Mouse (Mus musculus): ENCODE measurements around the gene Ppp1r16b. TPM values are rescaled to one million over a fixed set of nuclear protein-coding genes. Genes with fewer than 3 reads are reported as not detected.

The Ppp1r16b gene
- polyA plus RNA-seq, 1 experiment from 2014 or later, result 2.2 TPM

DNA sequence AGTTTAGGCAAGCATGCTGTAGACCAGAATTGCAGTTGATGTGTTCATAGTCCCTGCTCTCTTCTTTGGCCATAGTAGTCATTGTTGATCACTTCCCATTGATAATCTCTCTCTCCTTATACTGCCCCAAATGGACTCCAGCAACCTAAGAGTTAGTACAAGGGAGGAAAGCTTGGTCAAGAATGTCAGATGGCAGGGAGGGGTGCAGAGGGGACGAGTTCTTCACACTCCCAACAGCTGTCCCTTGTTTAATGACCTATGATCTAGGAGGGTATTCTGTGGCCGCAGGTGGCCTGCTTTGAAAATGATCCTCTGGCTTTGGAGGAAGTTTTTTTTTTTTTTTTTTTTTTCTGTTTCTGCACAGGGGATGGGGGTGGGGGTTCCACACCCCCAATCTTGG is 21.2 kb downstream of the Ppp1r16b start:
- DNase-seq (ENCODE audit: low spot score) (no peak), ATAC-seq (replicated peaks; ENCODE audit: insufficient number of reproducible peaks, low FRiP score, low TSS enrichment, low read depth) (no peak)
- no peaks in the 10 kb centered on the region for H3K9me3 ChIP-seq (replicated peaks; ENCODE audit: control insufficient read depth, low read length)
- H3K4me3 ChIP-seq (ENCODE audit: low read depth, low read length), result no peak overlapping the region
- H3K4me2 ChIP-seq (ENCODE audit: low read depth, low read length), result no peak overlapping the region
- H3K36me3 ChIP-seq (replicated peaks; ENCODE audit: control insufficient read depth, insufficient read depth, low read depth, low read length), result no peaks in the 10 kb centered on the region
- no peak overlapping the region for H3K9ac ChIP-seq (replicated peaks; ENCODE audit: low read length)
- H3K27ac ChIP-seq (replicated peaks; ENCODE audit: low read depth, low read length), result no peak overlapping the region
- H3K27me3 ChIP-seq (ENCODE audit: control insufficient read depth, insufficient read depth, low read length), result no peaks in the 10 kb centered on the region
- WGBS, result 24% methylated on average over 2 of the region's 2 CpGs
- H3K4me1 ChIP-seq (ENCODE audit: control insufficient read depth, insufficient read depth, low read length), result no peaks in the 10 kb centered on the region

DNA sequence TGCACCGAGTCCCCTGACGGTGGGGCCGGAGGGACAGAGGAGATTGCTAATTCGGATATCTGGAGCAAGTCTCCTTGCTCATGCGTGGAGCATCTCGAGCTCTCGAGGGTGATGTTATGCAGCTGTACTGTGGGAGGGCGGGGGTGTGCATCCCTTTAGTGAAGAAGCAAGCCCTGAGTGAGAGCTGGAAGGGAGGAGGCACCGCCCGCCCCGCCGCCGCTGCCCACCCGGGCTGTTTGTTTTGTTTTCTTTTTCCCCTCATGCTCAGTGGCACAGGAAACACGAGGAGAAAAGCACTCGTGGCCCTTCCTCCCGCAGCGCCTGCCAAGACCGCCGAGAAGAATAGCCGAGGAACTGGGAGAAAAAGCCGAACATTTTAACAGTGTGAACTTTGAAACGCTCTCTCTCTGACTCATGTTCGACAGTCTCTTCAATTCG is 22.6 kb downstream of the Ppp1r16b start:
- H3K27ac ChIP-seq (replicated peaks; ENCODE audit: low read depth, low read length), result no peak overlapping the region
- H3K9me3 ChIP-seq (replicated peaks; ENCODE audit: control insufficient read depth, low read length), result no peaks in the 10 kb centered on the region
- H3K9ac ChIP-seq (replicated peaks; ENCODE audit: low read length), result no peak overlapping the region
- H3K4me2 ChIP-seq (ENCODE audit: low read depth, low read length), result no peak overlapping the region
- H3K4me1 ChIP-seq (ENCODE audit: control insufficient read depth, insufficient read depth, low read length), result no peaks in the 10 kb centered on the region
- no peak overlapping the region for H3K4me3 ChIP-seq (ENCODE audit: low read depth, low read length)
- ATAC-seq (replicated peaks; ENCODE audit: insufficient number of reproducible peaks, low FRiP score, low TSS enrichment, low read depth) (no peak), DNase-seq (ENCODE audit: low spot score) (no peak)
- WGBS, result 61% methylated on average over 25 of the region's 25 CpGs
- H3K27me3 ChIP-seq (ENCODE audit: control insufficient read depth, insufficient read depth, low read length), result no peaks in the 10 kb centered on the region
- H3K36me3 ChIP-seq (replicated peaks; ENCODE audit: control insufficient read depth, insufficient read depth, low read depth, low read length), result no peaks in the 10 kb centered on the region

DNA sequence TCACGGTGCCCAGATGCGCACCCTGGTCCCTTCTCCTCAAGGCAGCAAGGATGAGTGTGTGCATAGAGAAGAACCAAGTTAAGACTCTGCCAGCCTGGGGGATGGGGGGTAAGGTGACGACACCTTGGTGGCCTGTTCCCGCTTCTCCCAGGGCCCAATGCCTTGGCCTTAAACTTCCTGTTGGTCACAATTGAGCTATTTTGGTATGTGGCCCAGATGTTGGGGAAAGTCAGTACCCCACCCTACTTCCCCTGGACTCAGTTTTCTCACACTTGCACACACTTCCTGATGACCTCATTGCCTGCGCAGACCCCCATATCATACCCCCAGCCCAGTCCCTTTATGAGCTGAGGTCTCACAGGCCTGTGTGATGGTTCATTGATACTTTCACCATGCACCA is 23.9 kb downstream of the Ppp1r16b start:
- no peak overlapping the region for H3K4me3 ChIP-seq (ENCODE audit: low read depth, low read length)
- H3K4me1 ChIP-seq (ENCODE audit: control insufficient read depth, insufficient read depth, low read length), result no peaks in the 10 kb centered on the region
- no peak overlapping the region for H3K4me2 ChIP-seq (ENCODE audit: low read depth, low read length)
- no peaks in the 10 kb centered on the region for H3K9me3 ChIP-seq (replicated peaks; ENCODE audit: control insufficient read depth, low read length)
- H3K27ac ChIP-seq (replicated peaks; ENCODE audit: low read depth, low read length), result no peak overlapping the region
- no peaks in the 10 kb centered on the region for H3K27me3 ChIP-seq (ENCODE audit: control insufficient read depth, insufficient read depth, low read length)
- H3K9ac ChIP-seq (replicated peaks; ENCODE audit: low read length), result no peak overlapping the region
- DNase-seq (ENCODE audit: low spot score) (no peak), ATAC-seq (replicated peaks; ENCODE audit: insufficient number of reproducible peaks, low FRiP score, low TSS enrichment, low read depth) (0 out of 2 replicates have a peak, but pooled peaks have one; percentile 15)
- no peaks in the 10 kb centered on the region for H3K36me3 ChIP-seq (replicated peaks; ENCODE audit: control insufficient read depth, insufficient read depth, low read depth, low read length)
- 88% methylated on average over 5 of the region's 5 CpGs for WGBS

DNA sequence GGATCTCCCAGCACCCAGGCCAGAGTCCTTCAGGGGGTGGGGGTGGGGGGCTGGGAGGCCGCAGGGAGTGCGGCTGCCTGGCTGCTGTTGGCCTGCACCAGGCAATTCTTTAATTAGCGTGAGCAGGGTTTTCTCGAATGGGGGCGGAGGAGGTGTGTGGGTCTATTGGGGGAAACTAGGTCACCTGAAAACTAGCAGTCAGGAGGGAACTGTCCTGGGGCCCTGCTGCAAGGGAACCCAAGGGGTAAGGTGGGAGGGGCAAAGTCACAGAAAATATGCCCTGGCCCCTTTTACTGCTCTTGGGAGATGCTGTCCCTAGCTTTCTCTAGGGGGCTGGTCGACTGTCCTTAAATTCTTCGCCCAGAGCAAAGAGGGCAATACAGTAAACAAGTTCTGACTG is 24.4 kb downstream of the Ppp1r16b start:
- H3K4me3 ChIP-seq (ENCODE audit: low read depth, low read length), result no peak overlapping the region
- H3K27ac ChIP-seq (replicated peaks; ENCODE audit: low read depth, low read length), result no peak overlapping the region
- WGBS, result 40% methylated on average over 7 of the region's 7 CpGs

DNA sequence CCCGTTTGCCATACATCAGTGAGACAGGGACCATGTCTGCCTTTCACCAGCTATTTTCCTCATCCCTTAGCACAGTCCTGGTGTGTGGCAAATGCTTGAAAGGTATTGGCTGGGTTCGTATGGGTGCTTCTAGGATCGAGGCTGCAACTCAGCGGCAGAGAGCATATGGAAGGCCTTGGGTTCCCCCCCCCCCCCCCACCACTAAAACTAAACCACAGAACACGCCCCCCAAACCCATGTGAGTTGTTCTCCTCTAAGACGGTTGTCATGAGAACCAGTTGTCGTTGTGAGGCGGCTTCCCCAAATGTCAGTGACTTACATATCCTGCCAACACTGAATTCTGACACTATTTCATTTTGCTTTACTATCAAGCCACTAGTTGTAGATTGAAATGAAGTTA is 24.9 kb downstream of the Ppp1r16b start:
- Histone ChIP-seq H3K9me3 (replicated peaks; ENCODE audit: control insufficient read depth, low read length) (no peaks in the 10 kb centered on the region), H3K4me3 (ENCODE audit: low read depth, low read length) (no peak overlapping the region), H3K4me1 (ENCODE audit: control insufficient read depth, insufficient read depth, low read length) (no peaks in the 10 kb centered on the region), H3K9ac (replicated peaks; ENCODE audit: low read length) (no peak overlapping the region), H3K27me3 (ENCODE audit: control insufficient read depth, insufficient read depth, low read length) (no peaks in the 10 kb centered on the region), H3K36me3 (replicated peaks; ENCODE audit: control insufficient read depth, insufficient read depth, low read depth, low read length) (no peaks in the 10 kb centered on the region), H3K27ac (replicated peaks; ENCODE audit: low read depth, low read length) (no peak overlapping the region), H3K4me2 (ENCODE audit: low read depth, low read length) (no peak overlapping the region)
- ATAC-seq (replicated peaks; ENCODE audit: insufficient number of reproducible peaks, low FRiP score, low TSS enrichment, low read depth), result no peak
- DNase-seq (ENCODE audit: low spot score), result no peak
- 67% methylated on average over 8 of the region's 8 CpGs for WGBS

More for the DNA sequence above, 24.4 kb downstream of the Ppp1r16b start:
- no peaks in the 10 kb centered on the region for H3K4me1 ChIP-seq (ENCODE audit: control insufficient read depth, insufficient read depth, low read length)
- ATAC-seq (replicated peaks; ENCODE audit: insufficient number of reproducible peaks, low FRiP score, low TSS enrichment, low read depth) (no peak), DNase-seq (ENCODE audit: low spot score) (no peak)
- no peaks in the 10 kb centered on the region for H3K9me3 ChIP-seq (replicated peaks; ENCODE audit: control insufficient read depth, low read length)
- no peak overlapping the region for H3K9ac ChIP-seq (replicated peaks; ENCODE audit: low read length)
- no peaks in the 10 kb centered on the region for H3K27me3 ChIP-seq (ENCODE audit: control insufficient read depth, insufficient read depth, low read length)
- no peak overlapping the region for H3K4me2 ChIP-seq (ENCODE audit: low read depth, low read length)
- no peaks in the 10 kb centered on the region for H3K36me3 ChIP-seq (replicated peaks; ENCODE audit: control insufficient read depth, insufficient read depth, low read depth, low read length)

DNA sequence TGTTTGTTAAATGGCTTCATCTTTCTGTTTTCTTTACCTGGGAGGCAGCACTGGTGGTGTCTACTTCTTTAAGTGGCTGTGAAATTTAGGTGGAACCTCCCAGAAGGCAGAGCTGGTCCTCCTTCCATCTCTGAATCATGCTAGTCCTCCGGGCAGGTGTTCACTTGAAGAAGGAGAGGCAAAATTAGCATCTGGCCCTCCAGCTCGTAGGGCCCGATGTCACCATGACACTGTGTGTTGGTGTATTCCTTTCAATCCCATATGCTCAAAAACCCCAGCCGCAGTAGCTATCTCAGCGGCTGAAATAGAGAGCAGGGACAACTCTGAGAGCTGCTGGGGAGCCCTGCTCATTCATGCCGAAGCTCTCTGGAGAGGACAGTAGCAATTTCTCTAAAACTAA is 27.0 kb downstream of the Ppp1r16b start:
- no peak overlapping the region for H3K9ac ChIP-seq (replicated peaks; ENCODE audit: low read length)
- H3K4me3 ChIP-seq (ENCODE audit: low read depth, low read length), result no peak overlapping the region
- H3K36me3 ChIP-seq (replicated peaks; ENCODE audit: control insufficient read depth, insufficient read depth, low read depth, low read length), result no peaks in the 10 kb centered on the region
- H3K27me3 ChIP-seq (ENCODE audit: control insufficient read depth, insufficient read depth, low read length), result no peaks in the 10 kb centered on the region
- H3K4me1 ChIP-seq (ENCODE audit: control insufficient read depth, insufficient read depth, low read length), result no peaks in the 10 kb centered on the region
- no peak overlapping the region for H3K4me2 ChIP-seq (ENCODE audit: low read depth, low read length)
- no peaks in the 10 kb centered on the region for H3K9me3 ChIP-seq (replicated peaks; ENCODE audit: control insufficient read depth, low read length)
- ATAC-seq (replicated peaks; ENCODE audit: insufficient number of reproducible peaks, low FRiP score, low TSS enrichment, low read depth) (no peak), DNase-seq (ENCODE audit: low spot score) (no peak)
- no peak overlapping the region for H3K27ac ChIP-seq (replicated peaks; ENCODE audit: low read depth, low read length)
- WGBS, result 82% methylated on average over 6 of the region's 6 CpGs

DNA sequence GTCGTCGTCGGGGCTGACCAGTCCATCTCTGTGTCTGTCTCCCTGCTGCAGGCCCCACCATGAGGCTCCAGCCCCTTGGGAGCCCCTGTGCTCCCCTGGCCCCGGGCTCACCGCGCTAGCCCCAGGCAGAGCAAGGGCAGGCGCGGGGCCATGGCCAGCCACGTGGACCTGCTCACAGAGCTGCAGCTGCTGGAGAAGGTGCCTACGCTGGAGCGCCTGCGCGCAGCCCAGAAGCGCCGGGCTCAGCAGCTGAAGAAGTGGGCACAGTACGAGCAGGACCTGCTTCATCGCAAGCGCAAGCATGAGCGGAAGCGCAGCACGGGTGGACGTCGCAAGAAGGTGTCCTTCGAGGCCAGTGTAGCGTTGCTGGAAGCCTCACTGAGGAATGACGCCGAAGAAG is 30.6 kb downstream of the Ppp1r16b start:
- ATAC-seq (replicated peaks; ENCODE audit: insufficient number of reproducible peaks, low FRiP score, low TSS enrichment, low read depth), result no peak
- Histone ChIP-seq H3K36me3 (replicated peaks; ENCODE audit: control insufficient read depth, insufficient read depth, low read depth, low read length) (no peaks in the 10 kb centered on the region), H3K9me3 (replicated peaks; ENCODE audit: control insufficient read depth, low read length) (no peaks in the 10 kb centered on the region), H3K27ac (replicated peaks; ENCODE audit: low read depth, low read length) (no peak overlapping the region), H3K9ac (replicated peaks; ENCODE audit: low read length) (no peak overlapping the region), H3K4me1 (ENCODE audit: control insufficient read depth, insufficient read depth, low read length) (no peaks in the 10 kb centered on the region), H3K4me2 (ENCODE audit: low read depth, low read length) (no peak overlapping the region), H3K27me3 (ENCODE audit: control insufficient read depth, insufficient read depth, low read length) (no peaks in the 10 kb centered on the region), H3K4me3 (ENCODE audit: low read depth, low read length) (no peak overlapping the region)
- no peak for DNase-seq (ENCODE audit: low spot score)
- WGBS, result 82% methylated on average over 27 of the region's 27 CpGs

DNA sequence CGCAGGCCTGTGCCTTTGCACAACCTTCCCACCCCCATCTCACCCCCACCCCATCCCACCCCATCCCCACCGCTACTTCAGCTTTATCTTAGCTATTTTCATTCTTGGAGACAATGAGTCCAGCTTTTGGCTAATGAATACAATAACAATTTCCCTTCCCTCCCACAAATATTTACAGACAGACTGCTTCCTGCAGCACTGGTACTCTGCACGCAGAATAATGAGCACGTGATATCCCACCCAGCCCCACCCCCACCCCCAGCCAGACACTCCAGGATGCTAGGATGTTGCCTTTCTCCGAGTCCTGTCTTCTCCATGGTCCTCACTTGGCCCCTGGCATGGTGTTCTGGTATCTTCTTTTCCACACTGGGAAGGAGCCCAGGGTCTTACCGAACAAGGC is 31.3 kb downstream of the Ppp1r16b start:
- no peaks in the 10 kb centered on the region for H3K27me3 ChIP-seq (ENCODE audit: control insufficient read depth, insufficient read depth, low read length)
- no peak overlapping the region for H3K4me3 ChIP-seq (ENCODE audit: low read depth, low read length)
- H3K4me1 ChIP-seq (ENCODE audit: control insufficient read depth, insufficient read depth, low read length), result no peaks in the 10 kb centered on the region
- H3K9me3 ChIP-seq (replicated peaks; ENCODE audit: control insufficient read depth, low read length), result no peaks in the 10 kb centered on the region
- no peak overlapping the region for H3K9ac ChIP-seq (replicated peaks; ENCODE audit: low read length)
- H3K27ac ChIP-seq (replicated peaks; ENCODE audit: low read depth, low read length), result no peak overlapping the region
- DNase-seq (ENCODE audit: low spot score), result no peak
- no peak for ATAC-seq (replicated peaks; ENCODE audit: insufficient number of reproducible peaks, low FRiP score, low TSS enrichment, low read depth)
- H3K36me3 ChIP-seq (replicated peaks; ENCODE audit: control insufficient read depth, insufficient read depth, low read depth, low read length), result no peaks in the 10 kb centered on the region
- WGBS, result 87% methylated on average over 6 of the region's 6 CpGs
- H3K4me2 ChIP-seq (ENCODE audit: low read depth, low read length), result no peak overlapping the region
